Mouse (Mus musculus) lung, postnatal 25 days (tissue): ENCODE results near the gene Etfbkmt.
"Not testable (repeated sequence)": the region's sequence is repeated elsewhere in the genome, so short reads cannot be mapped to it uniquely, and the experiment has no call there.

Experiments used
- DNase-seq: peaks from one replicate; pipeline ENCODE4 v3.0.0; 2022; ENCODE audit warnings: low spot score

The Etfbkmt gene

DNA sequence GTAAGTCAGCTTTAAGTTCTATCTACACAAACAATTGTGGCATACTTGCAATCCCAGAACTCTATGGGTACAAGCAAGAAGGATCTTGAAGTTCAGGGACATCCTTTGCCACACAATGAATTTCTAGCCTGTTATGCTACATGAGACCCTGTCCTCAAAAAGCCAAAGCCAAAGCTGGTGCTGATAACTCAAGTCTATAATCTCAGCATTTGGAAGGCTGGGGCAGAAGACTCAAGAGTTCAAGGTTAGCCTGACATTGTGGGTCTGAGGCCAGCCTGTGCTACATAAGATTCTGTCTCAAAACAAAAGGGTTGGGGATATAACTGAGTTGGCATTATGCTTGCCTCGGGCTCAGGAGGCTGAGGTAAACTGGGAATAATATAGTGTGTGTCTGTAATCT lies 47.7 kb downstream of the Etfbkmt start:
- DNase-seq: no peak

DNA sequence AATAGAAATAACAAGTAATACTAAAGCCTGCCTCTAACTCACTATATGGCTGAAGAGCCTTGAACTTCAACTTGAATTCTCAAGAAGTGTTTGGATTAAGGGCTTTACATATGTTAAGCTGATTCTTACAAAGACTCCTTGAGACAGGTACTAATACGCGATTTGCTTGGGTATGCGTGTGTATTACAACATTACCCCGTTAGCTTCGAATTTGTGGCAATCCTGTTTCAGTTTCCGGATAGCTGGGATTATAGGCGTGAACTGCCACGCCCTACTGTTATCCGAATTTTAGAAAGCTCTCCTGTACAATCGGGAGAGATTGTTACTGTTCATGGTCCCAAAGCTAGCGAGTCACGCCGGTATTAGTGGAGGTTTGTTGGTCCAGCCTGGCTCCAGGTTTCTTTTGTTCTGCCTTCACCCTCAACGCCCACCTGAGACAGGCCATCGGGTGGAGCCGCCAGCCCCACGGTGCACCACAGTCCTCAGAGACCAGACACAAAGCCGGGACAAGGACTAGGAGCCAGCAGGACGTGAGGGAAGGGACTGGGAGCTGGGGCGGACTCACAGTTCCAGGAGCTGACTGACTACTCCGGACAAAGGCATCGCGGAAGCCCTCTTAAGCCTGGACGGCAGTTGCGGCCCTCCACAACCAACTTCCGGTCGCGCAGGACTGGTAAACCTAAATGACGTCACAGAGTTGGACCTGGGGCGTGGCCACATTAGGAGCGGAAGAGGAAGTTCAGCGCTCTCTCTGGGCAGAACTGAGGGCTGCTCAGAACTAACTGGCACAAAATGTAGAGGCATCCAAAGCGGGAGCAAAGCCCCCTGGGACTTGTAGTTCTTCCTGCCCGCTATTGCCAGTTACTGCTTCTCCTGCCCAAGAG lies 48.6 kb downstream of the Etfbkmt start, which contains the start of gene Amn1:
Amn1 (minus strand) TSS at position 672 of the 884 bp plus-strand sequence.
- DNase-seq: peak; percentile 99

- DNase-seq: no peak
Observed at GRCm38 (mm10) chr6:149188925-149189257, 49.2 kb downstream of the Etfbkmt start.

GRCm38 (mm10) chr6:149189340-149189922 lies 49.8 kb downstream of the Etfbkmt start:
- DNase-seq: no peak

GRCm38 (mm10) chr6:149191951-149192350 lies 52.3 kb downstream of the Etfbkmt start:
- not testable (repeated sequence) for DNase-seq

DNA sequence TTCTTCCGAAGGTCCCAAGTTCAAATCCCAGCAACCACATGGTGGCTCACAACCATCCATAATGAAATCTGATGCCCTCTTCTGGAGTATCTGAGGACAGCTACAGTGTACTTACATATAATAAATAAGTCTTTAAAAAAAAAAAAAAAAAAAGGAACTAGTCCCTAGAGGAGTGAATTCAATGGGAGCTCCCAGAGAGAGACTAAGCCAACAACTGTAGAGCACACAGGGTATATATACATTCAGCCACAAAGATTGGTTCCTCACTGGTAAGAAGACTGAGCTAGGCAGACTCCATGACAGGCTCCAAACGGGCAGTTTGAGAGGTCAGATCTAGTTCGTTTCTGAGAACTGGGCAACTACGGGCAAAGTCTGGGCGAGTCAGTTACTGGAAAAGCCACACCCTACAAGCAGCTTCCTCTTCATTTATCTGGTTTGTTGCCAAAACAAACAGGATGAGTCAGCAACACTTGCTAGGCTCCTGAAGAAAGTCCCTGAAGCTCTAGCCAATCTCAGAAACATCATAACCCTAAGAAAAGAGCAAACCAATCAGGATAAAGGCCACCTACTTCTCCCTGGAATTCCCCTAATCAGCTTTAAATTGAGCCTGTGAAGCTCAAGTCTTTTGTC lies 53.7 kb downstream of the Etfbkmt start:
- peak; percentile 84 for DNase-seq

- no peak for DNase-seq
Observed at GRCm38 (mm10) chr6:149197116-149197515, 57.5 kb downstream of the Etfbkmt start.

DNA sequence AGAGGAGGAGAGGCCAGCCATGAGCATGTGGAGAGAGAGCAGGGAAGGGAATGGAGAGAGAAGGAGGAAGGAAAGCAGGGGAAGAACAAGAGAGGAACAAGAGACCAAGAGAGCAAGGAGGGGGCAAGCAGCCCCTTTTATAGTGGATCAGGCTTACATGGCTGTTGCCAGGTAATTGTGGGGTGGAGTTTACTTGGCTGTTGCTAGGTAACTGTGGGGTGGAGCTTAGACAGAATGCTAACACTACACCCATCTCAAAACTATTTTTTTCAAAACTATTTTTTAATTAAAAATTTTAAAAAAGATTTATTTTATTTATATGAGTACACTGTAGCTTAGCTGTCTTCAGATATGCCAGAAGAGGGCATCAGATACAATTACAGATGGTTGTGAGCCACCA lies 58.9 kb downstream of the Etfbkmt start:
- no peak for DNase-seq
